Mouse (Mus musculus) Muller cell, postnatal 12 days (primary cell): ENCODE measurements at regions not wholly inside any gene's neighbourhood (a gene's known extent, or its start where the extent isn't known, plus 50 kb on each side); places are given as distances from the start of the nearest gene placed in this dataset.

Experiments
- DNase-seq: peaks from one replicate; pipeline ENCODE4 v3.0.0-alpha.2; 2015; ENCODE audit errors: inconsistent ontology term

- DNase-seq, result no peak
Measured at GRCm38 (mm10) chr2:45196511-45196910, 79.3 kb upstream of the Zeb2 start.

GRCm38 (mm10) chr2:45194335-45194734, 77.1 kb upstream of the Zeb2 start:
- no peak for DNase-seq

- DNase-seq, result no peak
Measured at GRCm38 (mm10) chr2:45185621-45185999, 68.4 kb upstream of the Zeb2 start.

GRCm38 (mm10) chr2:45184704-45185620, 67.8 kb upstream of the Zeb2 start:
- DNase-seq, result no peak

GRCm38 (mm10) chr2:45184149-45184548, 67.0 kb upstream of the Zeb2 start:
- DNase-seq, result no peak

GRCm38 (mm10) chr2:45182876-45183275, 65.7 kb upstream of the Zeb2 start:
- peak; percentile 74 for DNase-seq

GRCm38 (mm10) chr2:45181552-45181951, 64.4 kb upstream of the Zeb2 start:
- DNase-seq, result no peak

GRCm38 (mm10) chr2:45178849-45179453, 61.8 kb upstream of the Zeb2 start:
- DNase-seq, result no peak

GRCm38 (mm10) chr2:45172382-45172781, 55.2 kb upstream of the Zeb2 start:
- DNase-seq, result no peak

GRCm38 (mm10) chr2:45171520-45172173, 54.5 kb upstream of the Zeb2 start:
- DNase-seq, result no peak

GRCm38 (mm10) chr2:45170272-45170671, 53.1 kb upstream of the Zeb2 start:
- DNase-seq, result no peak

GRCm38 (mm10) chr2:45169429-45170070, 52.4 kb upstream of the Zeb2 start:
- DNase-seq, result peak; percentile 85

- no peak for DNase-seq
Measured at GRCm38 (mm10) chr2:45168606-45169005, 51.4 kb upstream of the Zeb2 start.
